Mouse (Mus musculus): ENCODE data around the gene Hspa1b. TPM values are rescaled to one million over a fixed set of nuclear protein-coding genes. Genes with fewer than 3 reads are reported as not detected.

Hspa1b gene
- polyA plus RNA-seq, 1 experiment from 2014 or later, result 0.09 TPM

DNA sequence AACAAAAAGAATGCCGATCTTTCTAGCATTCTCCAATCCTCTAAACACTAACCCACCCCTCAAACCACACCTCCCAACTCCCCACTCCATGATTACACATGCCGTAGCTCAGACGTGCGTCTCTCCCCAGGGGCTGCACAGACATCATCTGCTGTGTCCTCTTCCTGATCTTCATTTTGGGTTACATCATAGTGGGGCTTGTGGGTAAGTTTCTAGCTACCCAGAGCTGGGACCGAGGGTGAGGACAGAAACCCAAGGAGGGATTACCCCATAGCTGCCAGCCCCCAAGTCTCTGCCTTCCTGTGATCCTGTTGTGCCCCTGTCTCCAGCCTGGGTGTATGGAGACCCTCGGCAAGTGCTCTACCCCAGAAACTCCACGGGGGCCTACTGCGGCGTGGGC lies 41.9 kb downstream of the Hspa1b start:
- 56% methylated on average over 9 of the region's 9 CpGs for WGBS
- peaks cover 3 to 4% of the 10 kb centered on the region in 2 experiments; a peak in 1 of 4 replicates for H3K4me1 ChIP-seq (ENCODE audit: control insufficient read depth in 2 of 2, insufficient read depth in 2 of 2, low read length in 2 of 2)
- H3K4me2 ChIP-seq (ENCODE audit: low read length), result no peak overlapping the region
- H3K27me3 ChIP-seq (ENCODE audit: control insufficient read depth, insufficient read depth, low read length), result no peaks in the 10 kb centered on the region
- H3K36me3 ChIP-seq (ENCODE audit: control insufficient read depth, insufficient read depth, low read length), result peaks cover 19% of the 10 kb centered on the region
- H3K9ac ChIP-seq (ENCODE audit: low read length), result no peak overlapping the region
- H3K27ac ChIP-seq (replicated peaks in 1 of 2; ENCODE audit: control insufficient read depth in 1 of 2, insufficient read depth in 1 of 2, low read depth in 2 of 2, low read length in 2 of 2), result no peak overlapping the region
- no peak for ATAC-seq (ENCODE audit: insufficient number of reproducible peaks, insufficient read depth, low FRiP score, low read depth)
- H3K9me3 ChIP-seq (ENCODE audit: control insufficient read depth, low read length), result no peaks in the 10 kb centered on the region
- no peak overlapping the region for H3K4me3 ChIP-seq (ENCODE audit: control insufficient read depth in 1 of 2, insufficient read depth in 1 of 2, low read depth in 1 of 2, low read length in 2 of 2)

DNA sequence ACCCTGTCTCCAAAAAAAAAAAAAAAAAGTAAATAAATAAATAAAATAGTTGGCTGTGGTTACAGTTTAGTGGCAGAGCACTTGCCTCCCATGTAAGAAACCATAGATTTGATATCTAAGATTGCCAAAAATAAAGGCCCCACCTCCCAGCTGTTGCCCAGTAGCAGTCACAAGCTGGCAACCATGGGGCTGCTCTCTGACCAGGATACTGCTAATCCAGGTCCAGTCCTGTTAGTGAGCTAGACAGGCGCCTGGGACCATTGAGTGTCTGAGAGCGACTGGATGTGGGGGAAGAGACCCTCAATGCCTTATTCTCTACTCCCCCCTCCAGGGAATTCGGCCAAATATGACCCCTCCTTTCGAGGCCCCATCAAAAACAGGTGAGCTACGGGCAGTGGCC lies 42.7 kb downstream of the Hspa1b start:
- H3K9me3 ChIP-seq (ENCODE audit: control insufficient read depth, low read length), result no peaks in the 10 kb centered on the region
- WGBS, result 92% methylated on average over 5 of the region's 5 CpGs

DNA sequence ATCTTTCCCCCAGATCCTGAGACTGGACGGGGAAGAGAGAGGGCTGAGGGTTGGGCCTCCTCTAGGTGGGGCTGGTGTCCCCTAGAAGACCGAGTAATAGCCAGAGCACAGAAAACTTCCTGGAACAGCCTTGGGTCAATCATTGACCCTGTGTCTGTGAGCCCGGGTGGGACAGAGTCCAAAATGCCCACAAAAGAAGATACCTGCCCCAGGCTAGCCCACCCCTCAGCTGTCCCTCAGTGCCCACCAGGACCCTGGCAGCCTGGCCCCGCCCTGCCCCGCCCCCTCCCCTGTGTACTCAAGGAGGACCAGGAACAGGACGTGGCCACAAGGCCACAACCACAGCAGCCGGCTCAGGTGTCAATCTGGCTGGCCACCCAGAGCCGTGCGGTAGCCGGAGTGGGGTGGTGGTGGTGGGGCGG lies 43.6 kb downstream of the Hspa1b start:
- Histone ChIP-seq H3K36me3 (ENCODE audit: control insufficient read depth, insufficient read depth, low read length) (peaks cover 37% of the 10 kb centered on the region), H3K4me3 (ENCODE audit: control insufficient read depth in 1 of 2, insufficient read depth in 1 of 2, low read depth in 1 of 2, low read length in 2 of 2) (no peak overlapping the region), H3K9ac (ENCODE audit: low read length) (peak overlapping the region; percentile 34; the same call in 1 of the 2 replicates), H3K9me3 (ENCODE audit: control insufficient read depth, low read length) (no peaks in the 10 kb centered on the region), H3K4me1 (ENCODE audit: control insufficient read depth in 2 of 2, insufficient read depth in 2 of 2, low read length in 2 of 2) (peaks cover 3 to 4% of the 10 kb centered on the region in 2 experiments; a peak in 1 of 4 replicates), H3K27me3 (ENCODE audit: control insufficient read depth, insufficient read depth, low read length) (no peaks in the 10 kb centered on the region), H3K27ac (replicated peaks in 1 of 2; ENCODE audit: control insufficient read depth in 1 of 2, insufficient read depth in 1 of 2, low read depth in 2 of 2, low read length in 2 of 2) (no peak overlapping the region), H3K4me2 (ENCODE audit: low read length) (peak overlapping the region; percentile 35; the same call in 1 of the 2 replicates)
- 18% methylated on average over 11 of the region's 11 CpGs for WGBS
- no peak for ATAC-seq (ENCODE audit: insufficient number of reproducible peaks, insufficient read depth, low FRiP score, low read depth)

More for the DNA sequence above, 42.7 kb downstream of the Hspa1b start:
- Histone ChIP-seq H3K27ac (replicated peaks in 1 of 2; ENCODE audit: control insufficient read depth in 1 of 2, insufficient read depth in 1 of 2, low read depth in 2 of 2, low read length in 2 of 2) (no peak overlapping the region), H3K4me3 (ENCODE audit: control insufficient read depth in 1 of 2, insufficient read depth in 1 of 2, low read depth in 1 of 2, low read length in 2 of 2) (no peak overlapping the region), H3K36me3 (ENCODE audit: control insufficient read depth, insufficient read depth, low read length) (peaks cover 28% of the 10 kb centered on the region), H3K27me3 (ENCODE audit: control insufficient read depth, insufficient read depth, low read length) (no peaks in the 10 kb centered on the region), H3K4me1 (ENCODE audit: control insufficient read depth in 2 of 2, insufficient read depth in 2 of 2, low read length in 2 of 2) (peaks cover 3 to 4% of the 10 kb centered on the region in 2 experiments; a peak in 1 of 4 replicates), H3K9ac (ENCODE audit: low read length) (no peak overlapping the region), H3K4me2 (ENCODE audit: low read length) (no peak overlapping the region)
- ATAC-seq (ENCODE audit: insufficient number of reproducible peaks, insufficient read depth, low FRiP score, low read depth), result no peak

DNA sequence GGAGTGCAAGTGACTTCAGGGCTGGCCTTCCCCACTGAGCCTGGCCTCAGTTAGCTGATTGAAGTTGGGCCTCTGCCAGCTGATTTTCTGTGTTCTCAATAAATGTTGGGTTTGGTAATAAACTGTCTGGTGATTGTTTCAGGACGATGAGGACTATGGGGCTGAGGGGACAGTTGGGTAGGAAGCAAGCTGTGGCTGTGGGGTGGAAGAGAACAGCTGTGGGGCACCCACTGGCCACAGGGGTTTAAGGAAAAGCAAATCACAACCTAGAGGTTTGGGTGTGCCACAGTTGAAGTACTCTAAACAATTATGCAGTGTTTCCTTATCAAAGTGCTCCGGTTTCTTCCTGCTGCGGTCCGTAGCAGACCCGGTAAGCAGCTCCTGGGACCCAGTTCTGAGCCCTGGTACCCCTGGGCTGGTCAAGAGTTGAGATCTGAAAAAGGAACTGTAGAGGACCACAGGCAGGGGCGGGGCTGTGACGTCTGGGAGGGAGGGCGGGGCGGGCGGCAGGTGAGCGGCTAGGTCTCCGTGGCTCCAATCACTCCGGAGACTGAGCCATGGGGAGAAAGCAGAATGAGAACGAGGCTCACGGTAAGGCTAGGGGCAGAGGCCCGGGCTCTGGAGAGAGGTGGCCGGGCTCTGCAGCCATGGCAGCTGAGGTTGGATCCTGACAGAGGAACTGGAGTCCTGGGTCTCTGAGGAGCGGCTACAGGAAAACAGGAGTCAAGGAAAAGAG lies 44.9 kb downstream of the Hspa1b start, which contains the start of gene Slc44a4:
Gene Slc44a4 (plus strand): TSS at position 537 of the 736 bp plus-strand sequence.
- H3K36me3 ChIP-seq (ENCODE audit: control insufficient read depth, insufficient read depth, low read length), result peaks cover 50% of the 10 kb centered on the region
- H3K4me3 ChIP-seq (ENCODE audit: control insufficient read depth in 1 of 2, insufficient read depth in 1 of 2, low read depth in 1 of 2, low read length in 2 of 2), result no peak within 1 kb of the TSS
- 38% methylated on average over 18 of the region's 18 CpGs for WGBS
- ATAC-seq (ENCODE audit: insufficient number of reproducible peaks, insufficient read depth, low FRiP score, low read depth), result no peak
- peak within 1 kb of the TSS; percentile 35; the same call in 1 of the 2 replicates for H3K4me2 ChIP-seq (ENCODE audit: low read length)
- H3K9me3 ChIP-seq (ENCODE audit: control insufficient read depth, low read length), result no peaks in the 10 kb centered on the region
- H3K27me3 ChIP-seq (ENCODE audit: control insufficient read depth, insufficient read depth, low read length), result no peaks in the 10 kb centered on the region
- H3K27ac ChIP-seq (replicated peaks in 1 of 2; ENCODE audit: control insufficient read depth in 1 of 2, insufficient read depth in 1 of 2, low read depth in 2 of 2, low read length in 2 of 2), result no peak within 1 kb of the TSS
- 0 out of 2 replicates have a peak within 1 kb of the TSS, but pooled peaks have one; percentile 34 for H3K9ac ChIP-seq (ENCODE audit: low read length)
- peaks cover 3 to 4% of the 10 kb centered on the region in 2 experiments; a peak in 1 of 4 replicates for H3K4me1 ChIP-seq (ENCODE audit: control insufficient read depth in 2 of 2, insufficient read depth in 2 of 2, low read length in 2 of 2)

DNA sequence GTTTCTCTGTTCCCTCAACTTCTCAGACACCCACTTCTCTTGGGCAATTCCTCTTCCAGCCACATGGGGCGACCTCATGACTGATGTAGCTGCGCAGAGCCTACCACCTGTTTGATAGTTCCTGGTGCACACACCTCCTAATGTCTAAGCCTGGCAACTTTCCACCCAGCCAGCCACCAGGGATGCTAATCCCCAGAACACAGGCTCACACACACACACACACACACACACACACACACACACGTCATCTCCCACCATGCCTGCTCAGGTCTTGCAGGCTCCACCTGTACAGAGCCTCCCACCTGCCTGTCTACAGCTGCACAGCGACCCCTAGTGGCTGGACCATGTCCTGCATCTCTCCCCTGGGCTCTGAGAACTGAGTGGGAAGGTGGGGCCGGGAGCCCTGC lies 47.1 kb downstream of the Hspa1b start:
- WGBS, result 49% methylated on average over 5 of the region's 5 CpGs
- H3K27me3 ChIP-seq (ENCODE audit: control insufficient read depth, insufficient read depth, low read length), result no peaks in the 10 kb centered on the region

DNA sequence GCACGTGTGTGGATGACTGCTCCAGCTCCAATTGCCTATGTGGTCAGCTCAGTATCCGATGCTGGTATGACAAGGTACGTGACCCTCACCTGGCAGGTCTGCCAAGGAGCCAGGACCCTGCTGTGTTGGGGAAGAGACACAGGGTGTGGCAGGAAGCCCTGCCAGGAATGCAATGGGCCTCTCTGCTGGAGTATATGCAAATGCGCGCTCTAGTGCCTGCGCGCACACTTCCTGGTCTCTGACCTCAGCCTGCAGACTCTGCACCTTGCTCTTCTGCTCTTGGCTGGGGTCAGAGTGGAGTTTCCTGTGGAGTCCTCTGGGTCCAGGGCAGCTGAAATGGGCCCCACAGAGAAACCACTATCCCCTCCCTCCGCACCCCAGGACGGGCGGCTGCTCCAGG lies 48.1 kb downstream of the Hspa1b start:
- peaks cover 81% of the 10 kb centered on the region for H3K36me3 ChIP-seq (ENCODE audit: control insufficient read depth, insufficient read depth, low read length)
- H3K4me2 ChIP-seq (ENCODE audit: low read length), result no peak overlapping the region
- no peak overlapping the region for H3K27ac ChIP-seq (replicated peaks in 1 of 2; ENCODE audit: control insufficient read depth in 1 of 2, insufficient read depth in 1 of 2, low read depth in 2 of 2, low read length in 2 of 2)
- no peak overlapping the region for H3K4me3 ChIP-seq (ENCODE audit: control insufficient read depth in 1 of 2, insufficient read depth in 1 of 2, low read depth in 1 of 2, low read length in 2 of 2)
- no peaks in the 10 kb centered on the region for H3K9me3 ChIP-seq (ENCODE audit: control insufficient read depth, low read length)
- no peaks in the 10 kb centered on the region for H3K27me3 ChIP-seq (ENCODE audit: control insufficient read depth, insufficient read depth, low read length)
- H3K9ac ChIP-seq (ENCODE audit: low read length), result no peak overlapping the region
- no peak for ATAC-seq (ENCODE audit: insufficient number of reproducible peaks, insufficient read depth, low FRiP score, low read depth)
- H3K4me1 ChIP-seq (ENCODE audit: control insufficient read depth in 2 of 2, insufficient read depth in 2 of 2, low read length in 2 of 2), result peaks cover 3 to 4% of the 10 kb centered on the region in 2 experiments; a peak in 1 of 4 replicates
- 89% methylated on average over 10 of the region's 10 CpGs for WGBS

More for the DNA sequence above, 47.1 kb downstream of the Hspa1b start:
- no peak overlapping the region for H3K9ac ChIP-seq (ENCODE audit: low read length)
- no peak for ATAC-seq (ENCODE audit: insufficient number of reproducible peaks, insufficient read depth, low FRiP score, low read depth)
- peaks cover 71% of the 10 kb centered on the region for H3K36me3 ChIP-seq (ENCODE audit: control insufficient read depth, insufficient read depth, low read length)
- no peak overlapping the region for H3K4me2 ChIP-seq (ENCODE audit: low read length)
- H3K4me1 ChIP-seq (ENCODE audit: control insufficient read depth in 2 of 2, insufficient read depth in 2 of 2, low read length in 2 of 2), result peaks cover 3 to 4% of the 10 kb centered on the region in 2 experiments; a peak in 1 of 4 replicates
- H3K9me3 ChIP-seq (ENCODE audit: control insufficient read depth, low read length), result no peaks in the 10 kb centered on the region
- H3K4me3 ChIP-seq (ENCODE audit: control insufficient read depth in 1 of 2, insufficient read depth in 1 of 2, low read depth in 1 of 2, low read length in 2 of 2), result no peak overlapping the region
- no peak overlapping the region for H3K27ac ChIP-seq (replicated peaks in 1 of 2; ENCODE audit: control insufficient read depth in 1 of 2, insufficient read depth in 1 of 2, low read depth in 2 of 2, low read length in 2 of 2)

Data from heart, embryonic 14.5 days (tissue).